Mouse (Mus musculus) erythroblast, embryonic 14.5 days (primary cell): ENCODE data around the gene Bbs4.

Experiments
- GATA1 ChIP-seq: IDR thresholded peaks from 2 replicates; pipeline ENCODE4 v1.6.1; 2012; ENCODE audit warnings: low read length, inconsistent platforms, mixed read lengths
- TAL1 ChIP-seq: IDR thresholded peaks from 3 replicates; pipeline ENCODE4 v1.6.1; 2012; ENCODE audit warnings: low read length, inconsistent platforms, mixed read lengths

GRCm38 (mm10) chr9:59346176-59346575 lies 7.1 kb downstream of the Bbs4 start:
- no peak for TF ChIP-seq TAL1
- TF ChIP-seq GATA1: no peak
